19 mouse cellular contexts compared by ENCODE assay signal in the genomic region with DNA sequence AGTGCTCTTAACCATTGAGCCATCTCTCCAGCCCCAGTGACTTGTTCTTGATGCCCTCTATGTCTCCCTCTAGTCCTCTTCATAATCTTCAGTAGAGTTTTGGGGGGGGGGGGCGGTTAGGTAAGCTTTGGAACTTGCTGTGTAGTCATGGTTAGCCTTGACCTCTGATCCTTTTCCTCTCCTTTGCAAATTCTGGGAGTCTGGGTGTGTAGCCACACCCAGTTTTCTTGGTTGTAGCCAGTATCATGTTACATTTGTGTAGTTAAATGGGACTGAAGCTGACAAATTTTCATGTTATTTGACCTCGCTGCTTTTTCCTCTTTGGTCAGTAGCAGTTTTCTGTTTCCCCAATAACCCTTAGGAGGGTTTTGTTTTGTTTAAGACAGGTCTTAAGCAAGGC.
"Had no signal": no experiment of that assay in that cellular context is flagged by ENCODE, and none has a peak within 500 bp of the region (broad histone marks: within the 10 kb centered on the region; RNA-seq: fewer than 3 reads in every experiment).

No protein-coding gene starts in this region.

- H3K27me3 ChIP-seq: limb, embryonic 13.5 days; liver, embryonic 12.5 days; liver, embryonic 15.5 days; lung, embryonic 15.5 days; midbrain, embryonic 13.5 days had no signal

- H3K4me3 ChIP-seq: layer of hippocampus, adult 2 months; limb, embryonic 10.5 days; limb, embryonic 13.5 days; liver, embryonic 12.5 days; liver, embryonic 15.5 days; lung, embryonic 15.5 days; midbrain, embryonic 13.5 days had no signal

- ATAC-seq: liver, embryonic 12.5 days; midbrain, embryonic 13.5 days; midbrain, embryonic 16.5 days had no signal

- DNase-seq: kidney, adult 2 months; kidney, postnatal 25 days; layer of hippocampus, adult 9-11 months; liver; lung, adult 18-20 months; lung, postnatal 10 days; lung, postnatal 4 days; right cerebral cortex, adult 18-20 months; right cerebral cortex, postnatal 14 days; thymus, adult 18-20 months; thymus, postnatal 4 days had no signal

- H3K4me2 ChIP-seq: limb, embryonic 13.5 days; liver, embryonic 12.5 days; liver, embryonic 15.5 days; lung, embryonic 15.5 days; midbrain, embryonic 13.5 days had no signal
